Mouse (Mus musculus) heart, adult 2 months (tissue): ENCODE results near the gene Ascl5. TPM values are rescaled to one million over a fixed set of nuclear protein-coding genes. Genes with fewer than 3 reads are reported as not detected.

ENCODE experiments used
- DNase-seq, 2 experiments: peaks; one replicate each; pipeline ENCODE4 v3.0.0; 2021
- H3K27ac ChIP-seq: fragments of 200-600 bp; 2 replicates; pipeline ENCODE4 v1.8.1; 2022
- H3K27me3 ChIP-seq: fragments of 200-500 bp; 2 replicates; pipeline ENCODE4 v1.6.1; 2012; ENCODE audit warnings: mild to moderate bottlenecking, low read length, inconsistent platforms, mixed read lengths; ENCODE audit not compliant: control insufficient read depth, insufficient read depth
- H3K36me3 ChIP-seq: fragments of 200-500 bp; 2 replicates; pipeline ENCODE4 v1.6.1; 2012; ENCODE audit warnings: low read length, inconsistent platforms; ENCODE audit not compliant: control insufficient read depth, insufficient read depth
- H3K4me1 ChIP-seq: fragments of 200-500 bp; 2 replicates; pipeline ENCODE4 v1.6.1; 2011; ENCODE audit warnings: low read length; ENCODE audit not compliant: control insufficient read depth, insufficient read depth
- H3K4me3 ChIP-seq: fragments of 200-600 bp; 2 replicates; pipeline ENCODE4 v1.8.1; 2022
- H3K79me2 ChIP-seq: fragments of 200-500 bp; replicated peaks from 2 replicates; pipeline ENCODE4 v1.6.1; 2012; ENCODE audit warnings: mild to moderate bottlenecking, inconsistent platforms, low read length, moderate library complexity, mixed read lengths; ENCODE audit not compliant: control insufficient read depth, insufficient read depth
- H3K9ac ChIP-seq: fragments of 200-500 bp; 2 replicates; pipeline ENCODE4 v1.6.1; 2012; ENCODE audit warnings: low read depth, mild to moderate bottlenecking, control low read depth, inconsistent platforms, low read length, mixed read lengths
- CTCF ChIP-seq: fragments of 200-600 bp; IDR thresholded peaks from 2 replicates; pipeline ENCODE4 v1.8.1; 2022; ENCODE audit warnings: antibody characterized with exemption, mild to moderate bottlenecking, moderate library complexity
- EP300 ChIP-seq: fragments of 200-500 bp; IDR thresholded peaks from 2 replicates; pipeline ENCODE4 v1.6.1; 2011; ENCODE audit warnings: low read depth, low read length, control low read depth; ENCODE audit not compliant: insufficient read depth
- POLR2A ChIP-seq: fragments of 200-500 bp; IDR thresholded peaks from 2 replicates; pipeline ENCODE4 v1.6.1; 2011; ENCODE audit warnings: mild to moderate bottlenecking, low read depth, low read length, control low read depth; ENCODE audit not compliant: insufficient read depth
- WGBS: fragments of 180-500 bp; shearing (Covaris S2); methylation state at CpG from one replicate; pipeline ENCODE4 v1.1.7; 2018; 5-methylcytosine and 5-hydroxymethylcytosine counted together
- intact Hi-C: fragments of 180-260 bp; cut with DNase I; formaldehyde crosslinking; loops from one replicate; pipeline ENCODE4 v1.15.1; 2025
- polyA plus RNA-seq: library from polyadenylated mRNA; depleted of rRNA; stranded (reverse); fragments of >200 nt; gene quantifications from 2 replicates; pipeline ENCODE4 v1.2.3, GENCODE M21; 2012
- total RNA-seq, 2 experiments: library from RNA; stranded (reverse); gene quantifications; 2 replicates each; pipeline ENCODE4 v1.2.3; 2021

Ascl5 gene
- total and polyA plus RNA-seq, 3 experiments, result not detected

DNA sequence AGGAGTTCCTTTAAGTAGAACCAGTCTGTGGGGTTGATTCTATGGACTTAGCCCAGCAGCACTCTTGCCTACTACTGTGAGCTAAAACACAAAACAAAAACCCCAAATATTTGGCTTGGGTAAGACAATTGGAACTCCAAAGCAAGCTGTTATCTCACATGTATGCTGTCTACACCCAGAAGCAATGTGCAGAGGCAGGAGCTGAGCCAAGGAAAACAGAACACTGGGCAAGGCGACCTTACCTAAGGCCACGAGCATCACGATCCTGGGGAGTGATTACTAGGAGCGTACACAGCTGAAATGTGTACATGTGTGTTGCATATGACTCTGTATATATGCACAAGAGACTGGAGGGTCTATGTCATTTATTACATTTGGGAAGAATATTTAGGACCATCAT lies 37.1 kb upstream of the Ascl5 start:
- Histone ChIP-seq H3K27me3 (no peaks in the 10 kb centered on the region), H3K4me3 (no peak overlapping the region), H3K36me3 (no peaks in the 10 kb centered on the region), H3K4me1 (no peaks in the 10 kb centered on the region), H3K9ac (no peak overlapping the region), H3K27ac (no peak overlapping the region), H3K79me2 (no peaks in the 10 kb centered on the region)
- 32% methylated on average over 4 of the region's 4 CpGs for WGBS
- intact Hi-C loops, result no loop called here
- TF ChIP-seq EP300, result no peak
- no peak for TF ChIP-seq CTCF
- no peak for TF ChIP-seq POLR2A
- no peak for DNase-seq

DNA sequence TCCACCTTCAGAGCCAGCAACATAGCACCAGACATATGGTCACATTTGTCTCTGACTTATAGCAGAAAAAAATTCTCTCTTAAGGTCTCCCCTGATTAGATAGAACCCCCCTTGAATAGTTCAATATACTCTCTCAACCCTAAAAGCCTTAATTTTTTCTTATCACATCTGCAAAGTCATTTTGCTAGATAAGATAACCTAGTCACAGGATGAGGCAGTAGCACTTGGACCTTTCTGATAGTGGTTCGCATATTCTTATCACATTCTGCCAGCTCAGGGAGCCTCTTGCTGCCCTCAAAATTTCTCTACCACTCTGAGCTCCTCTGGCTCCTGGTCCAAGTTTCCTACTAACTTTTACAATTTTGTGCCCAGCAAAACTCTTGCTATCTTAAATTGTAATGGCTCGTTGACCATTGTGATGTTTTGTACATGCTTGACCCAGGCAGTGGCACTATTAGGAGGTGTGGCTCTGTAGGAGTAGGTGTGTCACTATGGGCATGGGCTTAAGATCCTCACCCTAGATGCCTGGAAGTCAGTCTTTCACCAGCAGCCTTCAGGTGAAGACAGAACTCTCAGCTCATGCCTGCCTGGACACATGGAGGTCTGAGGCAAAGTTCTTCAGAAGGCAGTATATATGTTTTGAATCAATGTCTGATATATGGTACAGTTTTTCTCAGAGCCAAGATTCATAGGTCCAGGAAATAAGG lies 35.7 kb upstream of the Ascl5 start:
- no peaks in the 10 kb centered on the region for H3K79me2 ChIP-seq
- no peaks in the 10 kb centered on the region for H3K4me1 ChIP-seq
- intact Hi-C loops, result no loop called here
- no peak overlapping the region for H3K9ac ChIP-seq
- no peak for DNase-seq
- WGBS, result 49% methylated on average over 2 of the region's 2 CpGs
- H3K36me3 ChIP-seq, result no peaks in the 10 kb centered on the region
- no peak overlapping the region for H3K27ac ChIP-seq
- no peak overlapping the region for H3K4me3 ChIP-seq
- no peak for TF ChIP-seq CTCF
- no peak for TF ChIP-seq POLR2A
- no peak for TF ChIP-seq EP300
- no peaks in the 10 kb centered on the region for H3K27me3 ChIP-seq

DNA sequence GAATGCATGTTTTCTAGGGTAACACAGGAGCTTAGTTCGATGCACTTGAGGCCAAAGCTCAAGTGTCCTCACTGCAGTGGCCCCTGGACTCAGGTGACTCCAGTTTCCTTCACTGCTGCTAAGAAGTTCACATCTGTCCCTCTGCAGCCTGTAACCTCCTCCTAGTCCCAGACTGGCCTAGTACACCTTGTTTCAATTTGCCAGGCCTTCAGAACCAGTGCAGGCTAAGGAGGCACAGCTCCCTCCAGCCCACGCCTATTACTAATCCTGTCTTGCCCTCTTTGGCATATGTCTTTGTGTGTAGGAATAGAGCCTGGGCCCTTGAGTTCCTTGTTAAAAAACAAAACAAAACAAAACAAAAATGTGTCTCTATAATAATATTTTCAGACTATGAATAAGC lies 33.3 kb upstream of the Ascl5 start:
- no peak for DNase-seq
- no peaks in the 10 kb centered on the region for H3K4me1 ChIP-seq
- H3K27me3 ChIP-seq, result no peaks in the 10 kb centered on the region
- 81% methylated on average over 2 of the region's 2 CpGs for WGBS
- no peaks in the 10 kb centered on the region for H3K36me3 ChIP-seq
- TF ChIP-seq CTCF, result no peak
- no peak overlapping the region for H3K9ac ChIP-seq
- H3K27ac ChIP-seq, result peak overlapping the region; percentile 63
- intact Hi-C loops, result no loop called here
- no peaks in the 10 kb centered on the region for H3K79me2 ChIP-seq
- peak overlapping the region; percentile 93 for H3K4me3 ChIP-seq

DNA sequence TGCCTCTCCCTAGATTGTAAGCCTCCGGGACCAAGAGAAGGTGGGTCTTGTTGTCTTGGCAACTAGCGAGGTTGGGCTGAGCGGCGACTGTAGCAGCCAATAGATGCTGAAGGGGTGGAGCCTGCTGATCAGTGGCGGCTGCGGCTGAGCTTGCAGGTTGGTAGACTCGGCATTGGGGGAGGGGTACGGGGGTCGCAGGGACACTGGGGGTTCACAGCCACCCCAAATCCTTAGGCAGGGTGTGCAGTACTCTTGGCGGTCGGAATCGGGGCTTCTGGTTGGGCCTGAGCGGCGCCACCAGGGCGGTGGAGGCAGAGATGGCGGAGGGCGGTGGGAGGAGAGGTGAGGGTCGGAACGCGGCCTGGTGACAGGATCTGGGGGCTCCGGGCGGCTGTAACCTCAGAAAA lies 32.7 kb upstream of the Ascl5 start:
- Histone ChIP-seq H3K36me3 (no peaks in the 10 kb centered on the region), H3K9ac (peak overlapping the region; percentile 83), H3K27me3 (no peaks in the 10 kb centered on the region), H3K79me2 (no peaks in the 10 kb centered on the region), H3K4me3 (peak overlapping the region; percentile 93), H3K4me1 (no peaks in the 10 kb centered on the region), H3K27ac (peak overlapping the region; percentile 63)
- peak; percentile 92 to 93 for DNase-seq
- intact Hi-C loops, result no loop called here
- TF ChIP-seq POLR2A, result no peak; the same call in 1 of the 2 replicates
- no peak for TF ChIP-seq CTCF
- no peak for TF ChIP-seq EP300
- 0% methylated on average over 22 of the region's 22 CpGs for WGBS

DNA sequence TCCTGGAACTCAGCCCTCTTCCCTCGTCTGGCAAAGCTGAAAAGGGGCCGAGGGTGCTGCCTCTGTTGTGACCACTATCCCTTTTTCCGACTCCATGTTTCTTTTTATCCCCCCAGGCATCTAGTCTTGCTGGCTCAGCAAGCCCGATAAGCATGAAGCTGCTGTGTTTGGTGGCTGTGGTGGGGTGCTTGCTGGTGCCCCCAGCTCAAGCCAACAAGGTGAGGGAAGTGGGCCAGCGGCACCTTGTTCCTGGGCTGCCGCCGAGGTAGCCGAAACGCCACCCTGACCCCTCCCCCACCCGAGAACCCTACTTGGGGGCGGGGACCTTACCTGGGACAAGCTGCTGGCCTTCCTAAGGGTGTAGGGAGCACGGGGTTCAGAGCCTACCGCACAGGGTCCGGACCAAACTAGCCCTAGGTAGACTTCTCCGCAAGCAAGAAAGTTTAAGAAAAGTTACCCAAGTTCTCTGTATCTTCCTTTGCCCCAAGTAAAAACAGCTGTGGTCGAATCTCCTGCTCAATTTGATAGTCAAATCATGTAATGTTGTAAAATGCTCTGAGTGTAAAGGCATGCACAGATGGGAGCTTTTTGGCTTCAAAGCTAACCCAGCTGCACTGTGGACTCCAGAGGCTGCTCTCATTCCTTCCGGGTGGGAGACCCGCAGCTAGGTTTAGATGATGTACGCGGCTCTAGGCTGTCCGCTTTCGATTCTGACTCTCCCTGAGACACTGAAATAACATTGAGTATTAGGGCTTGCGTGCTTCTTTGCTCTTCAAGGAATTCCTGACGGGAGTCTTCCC lies 32.0 kb upstream of the Ascl5 start:
- Histone ChIP-seq H3K4me1 (no peaks in the 10 kb centered on the region), H3K9ac (peak overlapping the region; percentile 83), H3K79me2 (no peaks in the 10 kb centered on the region), H3K27ac (peak overlapping the region; percentile 63), H3K36me3 (no peaks in the 10 kb centered on the region), H3K27me3 (no peaks in the 10 kb centered on the region), H3K4me3 (peak overlapping the region; percentile 93)
- intact Hi-C loops, result no loop called here
- peak in 1 of 2 experiments; percentile 26 for DNase-seq
- 11% methylated on average over 24 of the region's 24 CpGs for WGBS
- no peak for TF ChIP-seq POLR2A
- TF ChIP-seq EP300, result no peak
- TF ChIP-seq CTCF, result no peak

DNA sequence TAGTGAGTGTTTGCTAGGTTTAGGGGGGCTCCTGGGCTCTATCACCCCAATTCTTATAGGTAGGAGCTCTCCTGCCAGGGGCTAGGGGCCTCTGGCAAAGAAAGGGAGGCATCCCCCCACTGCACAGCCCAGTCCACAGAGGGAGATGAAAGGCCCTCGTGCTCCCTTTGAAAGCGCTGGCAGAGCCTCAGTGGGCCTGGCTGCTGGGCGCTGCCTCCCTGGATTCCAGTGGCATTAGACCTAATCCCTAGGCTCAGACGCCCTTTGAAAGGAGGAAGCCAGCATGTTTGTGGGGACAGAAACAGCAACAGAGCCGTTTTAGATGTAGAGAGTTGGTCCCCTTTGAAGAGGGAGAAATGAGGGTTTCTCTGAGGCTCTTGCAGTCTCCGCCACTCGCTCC lies 20.4 kb upstream of the Ascl5 start:
- H3K27me3 ChIP-seq, result no peaks in the 10 kb centered on the region
- no peak for DNase-seq
- no peak for TF ChIP-seq EP300
- no peak for TF ChIP-seq POLR2A
- TF ChIP-seq CTCF, result no peak
- no peak overlapping the region for H3K27ac ChIP-seq
- H3K4me3 ChIP-seq, result no peak overlapping the region
- WGBS, result 89% methylated on average over 7 of the region's 7 CpGs
- no peaks in the 10 kb centered on the region for H3K36me3 ChIP-seq
- intact Hi-C loops, result no loop called here
- H3K79me2 ChIP-seq, result no peaks in the 10 kb centered on the region
- no peak overlapping the region for H3K9ac ChIP-seq
- H3K4me1 ChIP-seq, result no peaks in the 10 kb centered on the region
